Mouse (Mus musculus) heart, adult 2 months (tissue): ENCODE data around the gene Mark2. TPM values are rescaled to one million over a fixed set of nuclear protein-coding genes. Genes with fewer than 3 reads are reported as not detected.

Source experiments
- DNase-seq, 2 experiments: peaks; one replicate each; pipeline ENCODE4 v3.0.0; 2021
- H3K27ac ChIP-seq: fragments of 200-600 bp; 2 replicates; pipeline ENCODE4 v1.8.1; 2022
- H3K27me3 ChIP-seq: fragments of 200-500 bp; 2 replicates; pipeline ENCODE4 v1.6.1; 2012; ENCODE audit warnings: mild to moderate bottlenecking, low read length, inconsistent platforms, mixed read lengths; ENCODE audit not compliant: control insufficient read depth, insufficient read depth
- H3K36me3 ChIP-seq: fragments of 200-500 bp; 2 replicates; pipeline ENCODE4 v1.6.1; 2012; ENCODE audit warnings: low read length, inconsistent platforms; ENCODE audit not compliant: control insufficient read depth, insufficient read depth
- H3K4me1 ChIP-seq: fragments of 200-500 bp; 2 replicates; pipeline ENCODE4 v1.6.1; 2011; ENCODE audit warnings: low read length; ENCODE audit not compliant: control insufficient read depth, insufficient read depth
- H3K4me3 ChIP-seq: fragments of 200-600 bp; 2 replicates; pipeline ENCODE4 v1.8.1; 2022
- H3K79me2 ChIP-seq: fragments of 200-500 bp; replicated peaks from 2 replicates; pipeline ENCODE4 v1.6.1; 2012; ENCODE audit warnings: mild to moderate bottlenecking, inconsistent platforms, low read length, moderate library complexity, mixed read lengths; ENCODE audit not compliant: control insufficient read depth, insufficient read depth
- H3K9ac ChIP-seq: fragments of 200-500 bp; 2 replicates; pipeline ENCODE4 v1.6.1; 2012; ENCODE audit warnings: low read depth, mild to moderate bottlenecking, control low read depth, inconsistent platforms, low read length, mixed read lengths
- CTCF ChIP-seq: fragments of 200-600 bp; IDR thresholded peaks from 2 replicates; pipeline ENCODE4 v1.8.1; 2022; ENCODE audit warnings: antibody characterized with exemption, mild to moderate bottlenecking, moderate library complexity
- EP300 ChIP-seq: fragments of 200-500 bp; IDR thresholded peaks from 2 replicates; pipeline ENCODE4 v1.6.1; 2011; ENCODE audit warnings: low read depth, low read length, control low read depth; ENCODE audit not compliant: insufficient read depth
- POLR2A ChIP-seq: fragments of 200-500 bp; IDR thresholded peaks from 2 replicates; pipeline ENCODE4 v1.6.1; 2011; ENCODE audit warnings: mild to moderate bottlenecking, low read depth, low read length, control low read depth; ENCODE audit not compliant: insufficient read depth
- WGBS: fragments of 180-500 bp; shearing (Covaris S2); methylation state at CpG from one replicate; pipeline ENCODE4 v1.1.7; 2018; 5-methylcytosine and 5-hydroxymethylcytosine counted together
- intact Hi-C: fragments of 180-260 bp; cut with DNase I; formaldehyde crosslinking; loops from one replicate; pipeline ENCODE4 v1.15.1; 2025
- polyA plus RNA-seq: library from polyadenylated mRNA; depleted of rRNA; stranded (reverse); fragments of >200 nt; gene quantifications from 2 replicates; pipeline ENCODE4 v1.2.3, GENCODE M21; 2012
- total RNA-seq, 2 experiments: library from RNA; stranded (reverse); gene quantifications; 2 replicates each; pipeline ENCODE4 v1.2.3; 2021

The Mark2 gene
- total and polyA plus RNA-seq, 3 experiments, result 46.2 to 53.8 (median 53.1) TPM

DNA sequence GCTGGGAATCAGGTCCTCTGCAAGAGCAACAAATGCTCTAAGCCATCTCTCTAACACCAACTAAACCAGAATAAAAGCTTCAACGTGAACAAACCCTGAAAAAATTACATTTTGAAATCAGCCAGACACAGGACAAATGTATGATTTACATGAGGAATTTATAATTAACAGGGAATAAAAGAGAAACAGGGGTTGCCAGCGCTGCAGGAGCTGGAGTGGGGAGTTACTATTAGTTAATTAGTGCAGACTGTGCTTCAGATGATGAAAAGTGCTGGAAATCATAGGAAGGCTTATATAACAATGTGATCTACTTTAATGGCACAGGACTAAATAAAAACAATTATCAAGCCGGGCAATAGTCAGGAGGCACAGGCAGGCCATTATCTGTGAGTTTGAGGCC lies 20.3 kb downstream of the Mark2 start:
- no peak for TF ChIP-seq CTCF
- TF ChIP-seq EP300, result no peak
- TF ChIP-seq POLR2A, result no peak
- H3K4me1 ChIP-seq, result peaks cover 8% of the 10 kb centered on the region
- H3K4me3 ChIP-seq, result no peak overlapping the region
- H3K27ac ChIP-seq, result no peak overlapping the region
- no peak for DNase-seq
- WGBS, result 82% methylated on average over 3 of the region's 3 CpGs
- no peak overlapping the region for H3K9ac ChIP-seq
- H3K36me3 ChIP-seq, result peaks cover 6% of the 10 kb centered on the region
- peaks cover 8% of the 10 kb centered on the region for H3K79me2 ChIP-seq
- intact Hi-C loops, result no loop called here
- H3K27me3 ChIP-seq, result no peaks in the 10 kb centered on the region

DNA sequence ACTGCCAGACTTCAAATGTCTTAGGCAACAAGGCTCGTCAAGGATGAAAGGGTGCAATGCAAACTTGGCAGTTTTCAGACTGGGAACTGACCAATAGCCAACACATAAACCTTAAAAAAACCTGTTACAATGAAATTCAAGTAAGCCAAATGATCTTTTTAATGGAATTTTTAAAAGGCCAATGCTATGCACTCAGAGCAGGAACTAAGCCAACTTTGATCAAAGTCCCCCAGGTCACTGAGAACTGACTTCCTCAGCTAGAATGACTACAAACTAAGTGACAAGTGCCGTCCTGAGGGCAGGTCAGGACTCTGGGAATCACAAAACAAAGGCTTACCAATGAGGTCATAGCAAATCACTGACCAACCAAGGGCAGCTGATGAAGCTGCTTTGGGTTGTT lies 21.5 kb downstream of the Mark2 start:
- Histone ChIP-seq H3K4me3 (no peak overlapping the region), H3K4me1 (peaks cover 9% of the 10 kb centered on the region), H3K79me2 (peaks cover 11% of the 10 kb centered on the region), H3K27me3 (no peaks in the 10 kb centered on the region), H3K27ac (no peak overlapping the region), H3K36me3 (peaks cover 6% of the 10 kb centered on the region), H3K9ac (no peak overlapping the region)
- 22% methylated on average over 2 of the region's 2 CpGs for WGBS
- TF ChIP-seq POLR2A (no peak), EP300 (no peak), CTCF (no peak)
- DNase-seq, result no peak
- intact Hi-C loops, result no loop called here

DNA sequence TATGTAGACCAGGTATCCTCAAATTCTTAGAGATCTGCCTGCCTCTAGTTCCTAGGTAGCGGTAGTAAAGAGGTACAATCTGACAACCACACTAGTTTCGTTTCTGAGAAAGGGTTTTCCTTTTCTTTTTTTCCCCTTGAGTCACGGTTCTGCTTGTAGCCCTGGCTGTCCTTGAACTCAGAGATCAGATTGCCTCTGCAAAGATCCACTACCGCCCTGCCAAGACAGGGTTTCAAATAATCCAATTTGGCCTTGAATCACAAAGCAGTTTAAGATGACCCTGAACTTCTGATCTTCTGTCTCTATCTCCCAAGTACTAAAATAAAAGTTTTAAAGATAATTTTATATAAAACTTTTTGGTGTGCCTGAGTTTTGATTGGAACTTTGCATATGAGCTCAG lies 23.9 kb downstream of the Mark2 start:
- no peak for TF ChIP-seq EP300
- TF ChIP-seq CTCF, result no peak
- no peak for TF ChIP-seq POLR2A
- H3K36me3 ChIP-seq, result peaks cover 6% of the 10 kb centered on the region
- H3K27ac ChIP-seq, result no peak overlapping the region
- intact Hi-C loops, result no loop called here
- 79% methylated on average over 4 of the region's 4 CpGs for WGBS
- no peak overlapping the region for H3K4me3 ChIP-seq
- no peak overlapping the region for H3K9ac ChIP-seq
- DNase-seq, result no peak
- H3K27me3 ChIP-seq, result no peaks in the 10 kb centered on the region
- peaks cover 12% of the 10 kb centered on the region for H3K79me2 ChIP-seq
- H3K4me1 ChIP-seq, result peaks cover 13% of the 10 kb centered on the region

- H3K4me1 ChIP-seq, result peaks cover 9% of the 10 kb centered on the region
- H3K27me3 ChIP-seq, result no peaks in the 10 kb centered on the region
- H3K36me3 ChIP-seq, result peaks cover 9% of the 10 kb centered on the region
- H3K27ac ChIP-seq, result no peak overlapping the region
- intact Hi-C loops, result no loop called here
- no peak overlapping the region for H3K4me3 ChIP-seq
- WGBS, result 82% methylated on average over 4 of the region's 4 CpGs
- H3K79me2 ChIP-seq, result peaks cover 9% of the 10 kb centered on the region; the same call in 1 of the 2 replicates
- no peak for TF ChIP-seq CTCF
- TF ChIP-seq EP300, result no peak
- no peak for TF ChIP-seq POLR2A
- no peak for DNase-seq
- H3K9ac ChIP-seq, result no peak overlapping the region
Observed at GRCm38 (mm10) chr19:7316822-7317221, 24.8 kb downstream of the Mark2 start.

DNA sequence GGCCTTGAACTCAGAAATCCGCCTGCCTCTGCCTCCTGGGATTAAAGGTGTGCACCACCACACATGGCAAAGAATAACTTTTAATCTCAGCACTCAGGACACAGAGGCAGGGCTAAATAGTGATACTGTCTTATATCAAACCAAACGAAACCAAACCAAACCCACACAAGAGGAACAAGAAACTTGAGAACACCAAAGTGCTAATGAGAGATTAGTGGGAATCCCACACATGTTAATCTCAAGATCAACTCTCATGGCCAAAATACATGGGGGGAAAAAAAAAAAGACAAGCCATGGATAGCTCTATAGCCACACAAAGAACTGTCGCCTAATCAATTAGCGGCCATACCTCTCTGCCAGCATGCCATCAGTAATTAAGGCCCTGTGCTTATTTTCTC lies 26.1 kb downstream of the Mark2 start:
- peaks cover 9% of the 10 kb centered on the region; the same call in 1 of the 2 replicates for H3K36me3 ChIP-seq
- H3K27me3 ChIP-seq, result no peaks in the 10 kb centered on the region
- H3K27ac ChIP-seq, result no peak overlapping the region
- intact Hi-C loops, result no loop called here
- no peak for DNase-seq
- H3K9ac ChIP-seq, result no peak overlapping the region
- no peak overlapping the region for H3K4me3 ChIP-seq
- H3K79me2 ChIP-seq, result peaks cover 9% of the 10 kb centered on the region; the same call in 1 of the 2 replicates
- TF ChIP-seq CTCF (no peak), EP300 (no peak), POLR2A (no peak)
- 88% methylated on average over 4 of the region's 4 CpGs for WGBS
- peaks cover 18% of the 10 kb centered on the region for H3K4me1 ChIP-seq

- peaks cover 8% of the 10 kb centered on the region; the same call in 1 of the 2 replicates for H3K36me3 ChIP-seq
- TF ChIP-seq CTCF (no peak), EP300 (no peak), POLR2A (no peak)
- whole genome bisulfite sequencing, result 50% methylated on average over 8 of the region's 8 CpGs
- peaks cover 20% of the 10 kb centered on the region for H3K4me1 ChIP-seq
- H3K79me2 ChIP-seq, result peaks cover 5% of the 10 kb centered on the region; the same call in 1 of the 2 replicates
- DNase-seq, result no peak
- no peaks in the 10 kb centered on the region for H3K27me3 ChIP-seq
- intact Hi-C loops, result no loop called here
- H3K9ac ChIP-seq, result no peak overlapping the region
- H3K4me3 ChIP-seq, result no peak overlapping the region
- H3K27ac ChIP-seq, result no peak overlapping the region
Observed at GRCm38 (mm10) chr19:7314976-7315586, 26.6 kb downstream of the Mark2 start.
